26 mouse cellular contexts compared by ENCODE assay signal in the genomic region with DNA sequence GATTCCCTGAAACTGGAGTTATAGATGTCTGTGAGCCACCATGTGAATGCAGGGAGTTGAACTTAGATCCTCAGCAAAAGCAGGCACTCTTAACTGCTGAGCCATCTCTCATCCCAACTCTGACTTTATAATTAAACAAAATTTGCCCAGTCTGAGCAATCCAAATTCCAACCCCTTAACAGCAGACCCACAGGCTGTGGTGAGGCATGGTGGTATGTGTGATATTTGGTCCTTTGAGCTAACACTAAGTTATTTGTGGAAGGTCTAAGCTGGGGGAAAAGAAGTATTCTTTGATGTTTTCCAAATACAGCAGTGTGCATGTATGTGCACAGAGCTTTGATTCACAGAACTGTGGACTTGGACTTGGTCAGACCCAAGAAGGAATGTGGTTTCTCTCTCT. TPM values are rescaled to one million over a fixed set of nuclear protein-coding genes. Genes with fewer than 3 reads are reported as not detected.
DNase-seq lines count a peak whose midpoint lies in the region; ATAC-seq and TF ChIP-seq lines count a peak whose summit lies in the region.
"Had no signal": no experiment of that assay in that cellular context is flagged by ENCODE, and none has a peak within 500 bp of the region (broad histone marks: within the 10 kb centered on the region; RNA-seq: fewer than 3 reads in every experiment).

No protein-coding gene starts in this region.

- H3K9ac ChIP-seq in embryonic facial prominence, embryonic 14.5 days (ENCODE audit: low read depth, low read length): no peak overlapping the region
- no peak overlapping the region for H3K9ac ChIP-seq in liver, postnatal 0 days (replicated peaks)
- no peak overlapping the region for H3K9ac ChIP-seq in forebrain, embryonic 12.5 days
- H3K9ac ChIP-seq: embryonic facial prominence, embryonic 12.5 days had no signal

- H3K4me2 ChIP-seq in embryonic facial prominence, embryonic 14.5 days (ENCODE audit: low read depth, low read length): no peak overlapping the region
- H3K4me2 ChIP-seq in liver, postnatal 0 days (ENCODE audit: low read depth, low read length): no peak overlapping the region
- no peak overlapping the region for H3K4me2 ChIP-seq in forebrain, embryonic 12.5 days
- H3K4me2 ChIP-seq: embryonic facial prominence, embryonic 12.5 days had no signal

- TF ChIP-seq POLR2A in embryonic fibroblast, embryonic 13.5 days (IDR thresholded peaks at IDR 0.05; ENCODE audit: low read depth, low read length): no peak

- H3K27ac ChIP-seq in embryonic facial prominence, embryonic 14.5 days (replicated peaks; ENCODE audit: low read depth, low read length): no peak overlapping the region
- no peak overlapping the region for H3K27ac ChIP-seq in embryonic facial prominence, embryonic 10.5 days (replicated peaks)
- H3K27ac ChIP-seq in embryonic fibroblast, embryonic 13.5 days (ENCODE audit: insufficient read depth, low read length): peak overlapping the region; percentile 32; the same call in 1 of the 2 replicates
- no peak overlapping the region for H3K27ac ChIP-seq in liver, postnatal 0 days (ENCODE audit: low read depth)
- H3K27ac ChIP-seq in forebrain, embryonic 12.5 days: no peak overlapping the region
- H3K27ac ChIP-seq: embryonic facial prominence, embryonic 12.5 days had no signal

- peak; percentile 34 for DNase-seq in embryonic facial prominence, embryonic 14.5 days (ENCODE audit: low spot score)
- no peak for DNase-seq in embryonic facial prominence, embryonic 10.5 days (ENCODE audit: low spot score)
- DNase-seq in Muller cell, postnatal 12 days (ENCODE audit: inconsistent ontology term): peak; percentile 69
- DNase-seq in Patski (ENCODE audit: low read depth, low spot score): no peak
- no peak for DNase-seq in liver, postnatal 0 days
- no peak for DNase-seq in spleen, postnatal 4 days (ENCODE audit: low spot score in 2 of 2)
- DNase-seq: adrenal gland, adult 2 months; adrenal gland, postnatal 10 days; adrenal gland, postnatal 25 days; B cell, adult 2 months; cerebellum, adult 11 months; cerebellum, adult 18-20 months; cerebellum, adult 8-10 months; cerebellum, adult 9-11 months; cerebellum, postnatal 14 days; cerebellum, postnatal 36 days; embryo, embryonic 11 days had no signal

- TF ChIP-seq EP300 in liver, postnatal 0 days (IDR thresholded peaks at IDR 0.05; ENCODE audit: low read depth): no peak

- CTCF ChIA-PET in Patski (lab: Charles Lee): interaction anchor here (1.2 kb wide), 1 partner anchor 17 kb away, joined by 5 read pairs; no protein-coding TSS in a partner anchor

- TF ChIP-seq CTCF in Patski (IDR thresholded peaks at IDR 0.05): no peak
- TF ChIP-seq CTCF in embryonic fibroblast, embryonic 13.5 days (IDR thresholded peaks at IDR 0.05; ENCODE audit: borderline replicate concordance, insufficient read depth, low read length): no peak
- no peak for TF ChIP-seq CTCF in liver, postnatal 0 days (IDR thresholded peaks at IDR 0.05; ENCODE audit: low read depth)

- in situ Hi-C loops in Patski (cut with MboI; ENCODE audit: low pct_unique_long_range_greater_than_20kb): no loop called here

- no peaks in the 10 kb centered on the region for H3K4me1 ChIP-seq in embryonic facial prominence, embryonic 14.5 days (ENCODE audit: control insufficient read depth, insufficient read depth, low read length)
- no peaks in the 10 kb centered on the region for H3K4me1 ChIP-seq in embryonic facial prominence, embryonic 10.5 days
- H3K4me1 ChIP-seq in embryonic fibroblast, embryonic 13.5 days (ENCODE audit: control insufficient read depth, insufficient read depth, low read length): no peaks in the 10 kb centered on the region
- peaks cover 8% of the 10 kb centered on the region for H3K4me1 ChIP-seq in liver, postnatal 0 days (ENCODE audit: insufficient read depth)
- H3K4me1 ChIP-seq in forebrain, embryonic 12.5 days: no peaks in the 10 kb centered on the region
- H3K4me1 ChIP-seq: embryonic facial prominence, embryonic 12.5 days had no signal

- POLR2A ChIA-PET in Patski (lab: Charles Lee): no interaction called here

- ATAC-seq in embryonic facial prominence, embryonic 14.5 days (ENCODE audit: low read depth): 0 out of 2 replicates have a peak, but pooled peaks have one; percentile 30
- ATAC-seq in Patski: peak; percentile 31
- ATAC-seq in liver, postnatal 0 days: no peak
- no peak for ATAC-seq in forebrain, embryonic 12.5 days (ENCODE audit: low FRiP score)
- ATAC-seq: CD4-positive, CD25-positive, alpha-beta regulatory T cell, adult 4 months; forebrain, embryonic 14.5 days; forebrain, embryonic 16.5 days had no signal

- H3K27me3 ChIP-seq in embryonic facial prominence, embryonic 14.5 days (replicated peaks; ENCODE audit: control insufficient read depth, insufficient read depth, low read length): no peaks in the 10 kb centered on the region
- no peaks in the 10 kb centered on the region for H3K27me3 ChIP-seq in embryonic facial prominence, embryonic 10.5 days (replicated peaks; ENCODE audit: low read depth, poor library complexity, severe bottlenecking)
- H3K27me3 ChIP-seq in Patski: no peaks in the 10 kb centered on the region
- no peaks in the 10 kb centered on the region for H3K27me3 ChIP-seq in liver, postnatal 0 days (ENCODE audit: insufficient read depth, low read length)
- no peaks in the 10 kb centered on the region for H3K27me3 ChIP-seq in forebrain, embryonic 12.5 days
- H3K27me3 ChIP-seq: CH12.LX; embryonic facial prominence, embryonic 12.5 days had no signal

- no peaks in the 10 kb centered on the region for H3K36me3 ChIP-seq in embryonic facial prominence, embryonic 14.5 days (ENCODE audit: control insufficient read depth, insufficient read depth, low read length)
- no peaks in the 10 kb centered on the region for H3K36me3 ChIP-seq in embryonic facial prominence, embryonic 10.5 days (replicated peaks)
- no peaks in the 10 kb centered on the region for H3K36me3 ChIP-seq in liver, postnatal 0 days (replicated peaks; ENCODE audit: insufficient read depth, low read length)
- H3K36me3 ChIP-seq in forebrain, embryonic 12.5 days (replicated peaks): no peaks in the 10 kb centered on the region
- H3K36me3 ChIP-seq: embryonic facial prominence, embryonic 12.5 days; G1E had no signal

- H3K4me3 ChIP-seq in embryonic facial prominence, embryonic 14.5 days (ENCODE audit: low read depth, low read length): no peak overlapping the region
- no peak overlapping the region for H3K4me3 ChIP-seq in embryonic facial prominence, embryonic 10.5 days
- no peak overlapping the region for H3K4me3 ChIP-seq in embryonic fibroblast, embryonic 13.5 days (ENCODE audit: insufficient read depth, low read length)
- no peak overlapping the region for H3K4me3 ChIP-seq in liver, postnatal 0 days (ENCODE audit: low read depth, low read length)
- H3K4me3 ChIP-seq in forebrain, embryonic 12.5 days (replicated peaks): no peak overlapping the region
- H3K4me3 ChIP-seq: embryonic facial prominence, embryonic 12.5 days; erythroblast, embryonic 14.5 days had no signal

- no peaks in the 10 kb centered on the region for H3K9me3 ChIP-seq in embryonic facial prominence, embryonic 14.5 days (ENCODE audit: control insufficient read depth, low read length)
- no peaks in the 10 kb centered on the region for H3K9me3 ChIP-seq in embryonic facial prominence, embryonic 10.5 days
- no peaks in the 10 kb centered on the region for H3K9me3 ChIP-seq in liver, postnatal 0 days (ENCODE audit: low read length)
- H3K9me3 ChIP-seq in forebrain, embryonic 12.5 days: no peaks in the 10 kb centered on the region
- H3K9me3 ChIP-seq: embryonic facial prominence, embryonic 12.5 days; G1E had no signal

RNA-seq across cellular contexts. Expression of gene Gm10282, which starts 16.0 kb away (rescaled TPM):
- 23.1 and 26.5 TPM in 2 replicates for polyA plus RNA-seq in embryonic facial prominence, embryonic 14.5 days (2014; fragmentation: Nextera tagmentation; extraction: Ambion mirVana)
- 31.3 and 36.9 TPM in 2 replicates for polyA plus RNA-seq in embryonic facial prominence, embryonic 10.5 days (2016; fragmentation: Nextera tagmentation; extraction: Ambion mirVana)
- polyA plus RNA-seq in Patski (2021): 28.0 TPM
- 3.8 and 4.6 TPM in 2 replicates for polyA plus RNA-seq in embryonic fibroblast, embryonic 13.5 days (2011; ENCODE audit: insufficient read length, low read depth, missing spikeins)
- 6.3 and 6.4 TPM in 2 replicates for polyA plus RNA-seq in liver, postnatal 0 days (2015; fragmentation: Nextera tagmentation; extraction: Ambion mirVana)
- 34.4 and 36.6 TPM in 2 replicates for polyA plus RNA-seq in forebrain, embryonic 12.5 days (2016; fragmentation: Nextera tagmentation; extraction: Ambion mirVana)

RNA-seq across cellular contexts. Expression of gene Klf2, which starts 29.8 kb away (rescaled TPM):
- polyA plus RNA-seq in embryonic facial prominence, embryonic 14.5 days (2014; fragmentation: Nextera tagmentation; extraction: Ambion mirVana): 19.9 and 22.1 TPM in 2 replicates
- polyA plus RNA-seq in embryonic facial prominence, embryonic 10.5 days (2016; fragmentation: Nextera tagmentation; extraction: Ambion mirVana): 3.1 and 3.7 TPM in 2 replicates
- 6.7 TPM for polyA plus RNA-seq in Patski (2021)
- polyA plus RNA-seq in embryonic fibroblast, embryonic 13.5 days (2011; ENCODE audit: insufficient read length, low read depth, missing spikeins): 19.1 and 19.7 TPM in 2 replicates
- 5.6 and 7.4 TPM in 2 replicates for polyA plus RNA-seq in liver, postnatal 0 days (2015; fragmentation: Nextera tagmentation; extraction: Ambion mirVana)
- polyA plus RNA-seq in forebrain, embryonic 12.5 days (2016; fragmentation: Nextera tagmentation; extraction: Ambion mirVana): 4.6 and 5.0 TPM in 2 replicates

RNA-seq across cellular contexts. Expression of gene Ap1m1, which starts 49.2 kb away (rescaled TPM):
- 85.2 and 107 TPM in 2 replicates for polyA plus RNA-seq in embryonic facial prominence, embryonic 14.5 days (2014; fragmentation: Nextera tagmentation; extraction: Ambion mirVana)
- polyA plus RNA-seq in embryonic facial prominence, embryonic 10.5 days (2016; fragmentation: Nextera tagmentation; extraction: Ambion mirVana): 139 and 144 TPM in 2 replicates
- 93.1 TPM for polyA plus RNA-seq in Patski (2021)
- polyA plus RNA-seq in embryonic fibroblast, embryonic 13.5 days (2011; ENCODE audit: insufficient read length, low read depth, missing spikeins): 65.3 and 67.0 TPM in 2 replicates
- 40.7 and 41.7 TPM in 2 replicates for polyA plus RNA-seq in liver, postnatal 0 days (2015; fragmentation: Nextera tagmentation; extraction: Ambion mirVana)
- 193 and 196 TPM in 2 replicates for polyA plus RNA-seq in forebrain, embryonic 12.5 days (2016; fragmentation: Nextera tagmentation; extraction: Ambion mirVana)

Comparison
In these comparisons a context has a peak if more than half of its experiments do, and no peak if none do; other contexts are left out.
1. DNase-seq: peak in embryonic facial prominence, embryonic 14.5 days (single experiment) and Muller cell, postnatal 12 days (single experiment); none in embryonic facial prominence, embryonic 10.5 days (single experiment), Patski (single experiment), liver, postnatal 0 days (single experiment) and spleen, postnatal 4 days (0 of 2).
2. ATAC-seq: peak in embryonic facial prominence, embryonic 14.5 days (single experiment) and Patski (single experiment); none in liver, postnatal 0 days (single experiment) and forebrain, embryonic 12.5 days (single experiment).